Mouse (Mus musculus): ENCODE measurements around the gene Kat6b.

Kat6b gene

GRCm38 (mm10) chr14:21560481-21561209, 79.4 kb downstream of the Kat6b start:
- DNase-seq (ENCODE audit: low spot score in 2 of 2) = no peak

- DNase-seq (ENCODE audit: low spot score in 2 of 2) = no peak
These were observed 80.3 kb downstream of the Kat6b start for GRCm38 (mm10) chr14:21561396-21562065.

GRCm38 (mm10) chr14:21563584-21564118, 82.4 kb downstream of the Kat6b start:
- DNase-seq (ENCODE audit: low spot score in 2 of 2) = no peak

- no peak for DNase-seq (ENCODE audit: low spot score in 2 of 2)
These were observed 84.5 kb downstream of the Kat6b start for GRCm38 (mm10) chr14:21565541-21566353.

GRCm38 (mm10) chr14:21567293-21567984, 86.2 kb downstream of the Kat6b start:
- no peak for DNase-seq (ENCODE audit: low spot score in 2 of 2)

GRCm38 (mm10) chr14:21568821-21569220, 87.6 kb downstream of the Kat6b start:
- DNase-seq (ENCODE audit: low spot score in 2 of 2) = no peak

- no peak for DNase-seq (ENCODE audit: low spot score in 2 of 2)
These were observed 93.6 kb downstream of the Kat6b start for GRCm38 (mm10) chr14:21574686-21575309.

- DNase-seq (ENCODE audit: low spot score in 2 of 2) = no peak
These were observed 95.6 kb downstream of the Kat6b start for GRCm38 (mm10) chr14:21576867-21577266.

GRCm38 (mm10) chr14:21581198-21581597, 100.0 kb downstream of the Kat6b start:
- DNase-seq (ENCODE audit: low spot score in 2 of 2) = no peak

- DNase-seq (ENCODE audit: low spot score in 2 of 2) = no peak
These were observed 101.1 kb downstream of the Kat6b start for GRCm38 (mm10) chr14:21582301-21582700.

GRCm38 (mm10) chr14:21583051-21583450, 101.8 kb downstream of the Kat6b start:
- DNase-seq (ENCODE audit: low spot score in 2 of 2) = peak; percentile 44 to 61

- DNase-seq (ENCODE audit: low spot score in 2 of 2) = no peak
These were observed 102.6 kb downstream of the Kat6b start for GRCm38 (mm10) chr14:21583868-21584267.

GRCm38 (mm10) chr14:21584468-21585135, 103.4 kb downstream of the Kat6b start:
- DNase-seq (ENCODE audit: low spot score in 2 of 2) = no peak

GRCm38 (mm10) chr14:21585491-21586251, 104.4 kb downstream of the Kat6b start:
- DNase-seq (ENCODE audit: low spot score in 2 of 2) = no peak

GRCm38 (mm10) chr14:21586481-21587118, 105.4 kb downstream of the Kat6b start:
- DNase-seq (ENCODE audit: low spot score in 2 of 2) = no peak

- DNase-seq (ENCODE audit: low spot score in 2 of 2) = no peak
These were observed 106.7 kb downstream of the Kat6b start for GRCm38 (mm10) chr14:21587931-21588330.

- no peak for DNase-seq (ENCODE audit: low spot score in 2 of 2)
These were observed 108.4 kb downstream of the Kat6b start for GRCm38 (mm10) chr14:21589620-21590019.

GRCm38 (mm10) chr14:21590205-21590604, 109.0 kb downstream of the Kat6b start:
- DNase-seq (ENCODE audit: low spot score in 2 of 2) = no peak

GRCm38 (mm10) chr14:21592152-21592551, 110.9 kb downstream of the Kat6b start:
- DNase-seq (ENCODE audit: low spot score in 2 of 2) = no peak

Data from right cerebral cortex, postnatal 36 days (tissue).